Mouse (Mus musculus) right cerebral cortex, postnatal 10 days (tissue): ENCODE data around the gene Lonp1.
"Not testable (repeated sequence)": the region's sequence is repeated elsewhere in the genome, so short reads cannot be mapped to it uniquely, and the experiment has no call there.

Experiments
- DNase-seq, 2 experiments: peaks; one replicate each; pipeline ENCODE4 v3.0.0; 2021; ENCODE audit warnings: low spot score in 2 of 2

The Lonp1 gene

GRCm38 (mm10) chr17:56625495-56625894 is 1.2 kb downstream of the Lonp1 start:
- DNase-seq, result no peak

- DNase-seq, result no peak
These were observed 9.1 kb downstream of the Lonp1 start for GRCm38 (mm10) chr17:56617628-56618027.

- no peak for DNase-seq
These were observed 10.0 kb downstream of the Lonp1 start for GRCm38 (mm10) chr17:56616725-56617124.

- DNase-seq, result no peak
These were observed 10.9 kb downstream of the Lonp1 start for GRCm38 (mm10) chr17:56615792-56616191.

- DNase-seq, result no peak
These were observed 11.4 kb downstream of the Lonp1 start for GRCm38 (mm10) chr17:56615136-56615784.

GRCm38 (mm10) chr17:56614391-56615135 is 12.1 kb downstream of the Lonp1 start:
- DNase-seq, result peak in 1 of 2 experiments; percentile 51

- DNase-seq, result peak in 1 of 2 experiments; percentile 55
These were observed 12.8 kb downstream of the Lonp1 start for GRCm38 (mm10) chr17:56613893-56614292.

- peak; percentile 97 to 98 for DNase-seq
These were observed 13.3 kb downstream of the Lonp1 start, which contains the start of gene Rpl36 for GRCm38 (mm10) chr17:56613236-56613844. Gene Rpl36, plus strand, starts transcription at chr17:56613416.

- not testable (repeated sequence) for DNase-seq
These were observed 14.1 kb downstream of the Lonp1 start for GRCm38 (mm10) chr17:56612565-56612939.

GRCm38 (mm10) chr17:56611861-56612564 is 14.7 kb downstream of the Lonp1 start:
- peak in 1 of 2 experiments; percentile 47 for DNase-seq

- DNase-seq, result no peak
These were observed 15.4 kb downstream of the Lonp1 start for GRCm38 (mm10) chr17:56611323-56611722.

- DNase-seq, result peak; percentile 98
These were observed 17.1 kb downstream of the Lonp1 start, which contains the start of gene 2410015M20Rik for GRCm38 (mm10) chr17:56609452-56610171. Gene 2410015M20Rik, minus strand, starts transcription at chr17:56609771.

GRCm38 (mm10) chr17:56608699-56609098 is 18.0 kb downstream of the Lonp1 start:
- no peak for DNase-seq

- no peak for DNase-seq
These were observed 19.1 kb downstream of the Lonp1 start for GRCm38 (mm10) chr17:56607521-56608062.

- no peak for DNase-seq
These were observed 21.3 kb downstream of the Lonp1 start for GRCm38 (mm10) chr17:56605431-56605830.

GRCm38 (mm10) chr17:56604422-56604821 is 22.3 kb downstream of the Lonp1 start:
- no peak for DNase-seq

GRCm38 (mm10) chr17:56604070-56604380 is 22.7 kb downstream of the Lonp1 start:
- no peak for DNase-seq

- no peak for DNase-seq
These were observed 23.3 kb downstream of the Lonp1 start for GRCm38 (mm10) chr17:56603186-56604069.

- DNase-seq, result no peak
These were observed 33.0 kb downstream of the Lonp1 start for GRCm38 (mm10) chr17:56593527-56594271.
